Mouse (Mus musculus) right cerebral cortex, postnatal 36 days (tissue): ENCODE results near the gene Snrpa1.

Experiments
- DNase-seq, 2 experiments: peaks; one replicate each; pipeline ENCODE4 v3.0.0; 2022; ENCODE audit warnings: low spot score in 2 of 2, mixed read lengths in 1 of 2

Gene Snrpa1

DNA sequence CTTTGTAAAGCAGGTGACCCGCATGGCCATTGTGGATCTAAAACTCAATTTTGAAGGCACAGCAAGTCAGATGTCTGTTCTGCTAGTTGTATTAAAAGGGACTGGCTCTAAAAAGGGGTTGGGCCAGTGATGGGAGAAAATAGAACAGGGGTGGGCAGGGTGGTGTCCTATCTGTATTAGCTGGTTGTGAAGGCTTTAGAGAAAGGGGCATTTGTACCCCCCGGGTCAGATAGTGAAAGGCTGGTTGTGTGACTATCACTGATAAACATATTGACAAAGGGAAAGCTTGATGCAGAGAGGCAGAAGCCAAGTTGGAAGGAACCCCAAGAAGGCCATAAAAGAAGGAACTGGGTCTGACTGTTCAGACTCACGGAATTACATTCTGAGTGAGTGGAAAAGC, 54.8 kb downstream of the Snrpa1 start:
- DNase-seq: no peak

DNA sequence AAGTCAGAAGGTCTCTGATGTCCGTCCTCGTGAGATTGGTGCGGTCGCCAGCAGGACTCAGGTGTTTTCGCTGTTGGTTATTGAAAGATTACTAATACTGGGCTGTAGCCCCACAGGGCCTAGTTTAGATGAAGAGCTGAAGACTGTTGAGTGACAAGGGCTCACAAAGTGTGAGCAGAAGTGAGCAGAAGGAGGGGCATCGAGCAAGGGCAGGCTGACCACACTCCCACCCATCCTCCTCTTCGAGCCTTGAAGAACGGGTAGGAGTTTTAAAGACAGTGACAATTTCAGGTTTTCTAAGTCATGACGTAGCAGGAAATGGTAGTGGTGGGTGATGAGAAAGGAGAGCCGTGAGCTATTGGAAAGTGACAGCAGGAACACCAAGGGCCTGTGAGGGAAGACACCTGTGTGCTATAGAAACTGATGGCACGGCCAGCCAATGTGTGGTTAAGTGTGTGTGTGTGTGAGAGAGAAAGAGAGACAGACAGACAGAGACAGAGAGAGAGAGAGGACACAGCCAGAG, 57.1 kb downstream of the Snrpa1 start:
- DNase-seq: no peak

DNA sequence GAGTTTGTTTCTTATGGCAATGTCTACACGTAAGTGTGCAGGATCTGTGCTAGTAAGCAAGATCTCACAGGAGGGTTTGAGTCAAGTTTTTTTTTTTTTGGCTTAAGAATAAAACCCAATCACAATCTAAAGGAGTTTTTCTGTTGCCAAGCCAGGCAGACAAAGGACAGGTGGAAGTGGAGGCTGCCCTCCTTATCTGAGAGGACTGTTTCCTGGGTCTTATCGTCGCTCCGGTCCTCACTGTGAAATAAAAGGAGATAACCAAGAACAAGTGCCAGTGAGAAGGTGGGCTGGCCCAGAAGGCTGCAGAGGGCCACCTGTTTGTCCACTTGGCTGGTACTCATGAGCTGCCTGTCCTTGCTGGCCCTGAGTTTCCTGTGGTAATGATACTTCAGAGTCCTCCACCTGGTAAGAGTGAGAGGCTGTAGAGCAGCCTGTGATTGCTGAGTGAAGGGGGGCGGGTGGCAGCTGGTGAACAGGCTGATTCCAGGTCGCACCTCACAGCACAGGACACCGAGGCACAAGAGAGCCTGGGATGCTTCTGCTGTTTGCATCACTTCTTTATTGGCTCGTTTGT, 58.2 kb downstream of the Snrpa1 start:
- no peak for DNase-seq

DNA sequence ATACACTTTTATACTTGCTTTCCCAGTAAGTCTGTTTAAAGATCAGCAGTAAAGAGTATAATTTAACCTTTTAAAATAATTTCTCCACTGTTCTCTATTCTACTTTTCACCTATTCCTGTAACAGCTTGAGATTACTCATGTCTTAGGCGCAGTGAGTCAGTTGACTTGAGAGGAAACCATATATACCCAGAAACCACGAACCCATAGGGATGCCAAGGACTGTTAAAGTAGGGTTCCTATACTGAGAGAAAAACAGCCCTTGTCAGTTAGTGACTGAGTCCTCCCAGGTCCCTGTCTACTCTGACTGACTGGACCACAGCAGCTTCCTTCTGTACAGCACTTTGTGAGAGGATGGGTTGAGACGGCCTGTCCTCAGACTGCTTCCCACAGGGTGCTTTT, 59.2 kb downstream of the Snrpa1 start:
- no peak for DNase-seq

DNA sequence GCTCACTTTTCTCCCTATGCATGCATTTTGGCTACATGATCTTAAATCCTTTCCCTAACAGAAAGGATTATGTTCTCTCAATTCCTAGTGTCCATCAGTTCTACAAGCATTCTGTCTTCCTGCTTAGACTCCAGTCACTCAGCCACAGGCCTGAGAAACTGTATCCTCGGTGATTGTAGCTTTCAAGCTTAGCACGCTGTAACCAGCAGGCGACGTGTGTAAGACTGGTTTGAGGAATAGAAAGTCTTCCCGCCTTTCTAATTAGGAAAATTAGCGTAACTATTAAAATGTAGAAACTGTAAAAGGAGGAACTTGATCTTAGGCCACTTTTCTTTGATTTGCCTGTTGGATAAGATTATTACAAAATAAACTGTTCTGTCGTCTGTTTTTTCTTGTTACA, 60.0 kb downstream of the Snrpa1 start:
- DNase-seq: no peak

DNA sequence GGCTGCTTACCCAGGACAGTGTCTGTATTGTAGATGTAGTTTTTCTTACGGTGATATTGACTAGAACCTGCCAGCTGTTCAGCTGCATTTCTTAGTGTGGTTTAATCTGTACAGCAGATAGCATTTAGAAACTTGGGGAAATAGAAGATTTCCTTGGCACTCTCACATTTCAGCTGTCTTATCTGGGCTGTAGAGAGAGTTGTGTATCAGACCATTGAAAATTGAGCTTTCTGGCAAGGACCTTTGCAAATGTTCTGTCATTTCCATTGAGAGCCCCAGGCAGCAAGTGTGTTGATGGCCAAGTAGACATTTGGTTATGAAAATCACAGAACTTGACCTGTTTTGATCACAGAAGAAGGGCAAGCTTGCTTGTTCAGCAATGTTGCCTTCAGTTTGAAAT, 61.3 kb downstream of the Snrpa1 start:
- DNase-seq: no peak

DNA sequence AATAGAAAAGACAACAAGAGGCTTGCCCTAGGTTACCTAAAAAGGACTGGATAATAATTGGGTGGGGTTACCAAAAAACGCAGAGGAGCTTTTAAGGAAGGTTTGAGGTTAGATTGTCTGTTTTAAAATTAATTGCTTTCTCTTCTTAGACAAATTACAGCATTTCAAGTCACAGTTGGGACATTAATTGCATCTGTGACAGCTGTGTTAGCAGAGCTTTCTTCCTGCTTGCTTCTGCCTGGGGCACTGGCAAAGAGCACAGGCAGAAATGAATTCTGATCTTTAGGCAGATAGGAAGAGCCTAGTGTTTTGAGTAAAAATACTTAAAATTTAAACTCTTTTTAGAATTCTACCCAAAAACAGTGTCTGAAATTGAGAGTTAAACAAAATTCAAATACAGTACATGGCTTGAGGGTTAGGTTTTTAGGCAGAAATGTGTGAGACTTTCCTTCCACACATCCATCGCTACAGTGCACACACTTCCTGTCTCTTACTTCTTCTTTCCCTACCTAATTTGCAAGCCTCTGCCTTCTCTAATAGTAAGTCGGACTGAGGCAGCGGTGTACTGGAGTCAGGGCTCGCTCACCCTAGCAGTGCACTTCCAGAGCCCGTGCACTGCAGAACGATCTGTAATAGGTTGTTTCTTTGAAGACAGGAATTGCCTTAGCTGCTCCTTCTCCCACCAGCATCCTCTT, 62.0 kb downstream of the Snrpa1 start:
- DNase-seq: no peak
